Mouse (Mus musculus): ENCODE data around the gene Kctd3. TPM values are rescaled to one million over a fixed set of nuclear protein-coding genes. Genes with fewer than 3 reads are reported as not detected.

Kctd3 gene
- polyA plus RNA-seq (2016; fragmentation: Nextera tagmentation; extraction: Ambion mirVana): 27.4 and 27.9 TPM in 2 replicates

DNA sequence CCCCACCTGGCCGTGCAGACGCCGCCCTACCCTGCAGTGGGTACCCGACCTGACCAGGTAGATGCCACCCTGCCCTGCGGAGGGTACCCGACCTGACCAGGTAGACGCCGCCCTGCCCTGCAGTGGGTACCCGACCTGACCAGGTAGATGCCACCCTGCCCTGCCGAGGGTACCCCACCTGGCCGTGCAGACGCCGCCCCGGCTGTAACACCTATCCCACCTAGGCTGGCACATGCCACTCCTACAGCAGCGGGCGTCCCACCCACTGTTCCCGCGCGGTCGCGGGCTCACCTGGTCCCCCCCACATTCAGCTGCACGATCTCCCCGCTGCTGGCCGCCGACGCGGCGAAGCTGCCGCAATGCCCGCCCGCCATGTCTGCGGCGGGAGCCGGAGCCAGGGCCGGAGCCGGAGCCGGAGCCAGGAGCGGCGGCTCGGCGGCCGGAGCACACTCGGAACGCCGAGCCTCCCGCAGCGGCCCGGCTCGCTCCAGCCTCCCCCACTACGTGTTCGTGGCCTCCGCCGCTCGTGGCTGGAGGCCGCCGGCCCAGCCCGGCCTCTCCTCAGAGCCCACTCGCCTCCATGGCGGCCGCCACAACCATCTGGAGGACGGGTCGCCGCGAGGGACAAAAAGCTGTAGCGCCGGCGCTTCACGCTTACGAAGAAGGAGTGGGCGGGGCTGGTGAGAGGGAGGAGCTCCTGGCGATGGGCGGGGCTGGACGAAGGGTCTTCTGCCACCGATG, at the start of gene Kctd3:
TSS of gene Kctd3 (minus strand) at position 603 of the 741 bp plus-strand sequence.
- 1% methylated on average over 70 of the region's 74 CpGs for WGBS
- peak; percentile 97 for DNase-seq (ENCODE audit: extremely low spot score, low spot score)
- H3K36me3 ChIP-seq (replicated peaks): peaks cover 18% of the 10 kb centered on the region
- H3K27ac ChIP-seq: peak within 1 kb of the TSS; percentile 97
- H3K9me3 ChIP-seq: no peaks in the 10 kb centered on the region
- H3K4me1 ChIP-seq: peaks cover 32% of the 10 kb centered on the region
- H3K4me3 ChIP-seq: peak within 1 kb of the TSS; percentile 99
- 0 out of 2 replicates have a peak, but pooled peaks cover 2% of the 10 kb centered on the region for H3K27me3 ChIP-seq (ENCODE audit: poor library complexity, severe bottlenecking)

DNA sequence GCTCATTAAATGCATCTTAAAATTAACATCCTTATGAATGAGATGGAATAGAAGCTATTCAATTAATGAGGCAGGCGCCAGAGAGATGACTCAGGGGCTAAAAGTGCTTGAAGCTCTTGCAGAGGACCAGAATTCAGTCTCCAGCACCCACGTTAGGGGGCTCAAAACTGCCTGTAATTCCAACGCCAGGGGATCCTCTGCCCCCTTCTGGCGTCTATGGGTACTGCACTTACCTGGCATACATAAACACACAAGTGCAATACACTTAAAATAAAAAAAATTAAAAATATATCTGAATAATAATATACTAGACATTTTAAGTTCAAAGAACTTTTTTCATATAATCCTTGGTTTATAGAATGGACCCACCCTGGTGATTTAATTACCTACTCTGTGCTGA, 49.8 kb upstream of the Kctd3 start:
- H3K27me3 ChIP-seq (ENCODE audit: poor library complexity, severe bottlenecking): no peaks in the 10 kb centered on the region
- H3K4me3 ChIP-seq: no peak overlapping the region
- no peaks in the 10 kb centered on the region for H3K9me3 ChIP-seq
- DNase-seq (ENCODE audit: extremely low spot score, low spot score): no peak
- H3K36me3 ChIP-seq (replicated peaks): no peaks in the 10 kb centered on the region
- no peaks in the 10 kb centered on the region for H3K4me1 ChIP-seq
- H3K27ac ChIP-seq: no peak overlapping the region
- WGBS: 65% methylated on average over 4 of the region's 4 CpGs

GRCm38 (mm10) chr1:189055933-189056332, 48.3 kb upstream of the Kctd3 start:
- no peaks in the 10 kb centered on the region for H3K4me1 ChIP-seq
- H3K36me3 ChIP-seq (replicated peaks): no peaks in the 10 kb centered on the region
- no peak for DNase-seq (ENCODE audit: extremely low spot score, low spot score)
- WGBS: 73% methylated on average over 2 of the region's 2 CpGs
- H3K9me3 ChIP-seq: no peaks in the 10 kb centered on the region
- no peak overlapping the region for H3K4me3 ChIP-seq
- no peaks in the 10 kb centered on the region for H3K27me3 ChIP-seq (ENCODE audit: poor library complexity, severe bottlenecking)
- H3K27ac ChIP-seq: no peak overlapping the region

GRCm38 (mm10) chr1:189054941-189055551, 47.4 kb upstream of the Kctd3 start:
- Histone ChIP-seq H3K4me1 (no peaks in the 10 kb centered on the region), H3K4me3 (no peak overlapping the region), H3K9me3 (no peaks in the 10 kb centered on the region), H3K36me3 (replicated peaks) (no peaks in the 10 kb centered on the region), H3K27me3 (ENCODE audit: poor library complexity, severe bottlenecking) (no peaks in the 10 kb centered on the region), H3K27ac (no peak overlapping the region)
- WGBS: 91% methylated on average over 8 of the region's 8 CpGs
- no peak for DNase-seq (ENCODE audit: extremely low spot score, low spot score)

- H3K4me3 ChIP-seq: no peak overlapping the region
- H3K27ac ChIP-seq: no peak overlapping the region
- H3K4me1 ChIP-seq: no peaks in the 10 kb centered on the region
- no peaks in the 10 kb centered on the region for H3K27me3 ChIP-seq (ENCODE audit: poor library complexity, severe bottlenecking)
- no peak for DNase-seq (ENCODE audit: extremely low spot score, low spot score)
- 92% methylated on average over 5 of the region's 5 CpGs for WGBS
- H3K9me3 ChIP-seq: no peaks in the 10 kb centered on the region
- H3K36me3 ChIP-seq (replicated peaks): no peaks in the 10 kb centered on the region
These were observed 46.5 kb upstream of the Kctd3 start for GRCm38 (mm10) chr1:189054191-189054590.

- H3K4me3 ChIP-seq: no peak overlapping the region
- DNase-seq (ENCODE audit: extremely low spot score, low spot score): no peak
- 89% methylated on average over 4 of the region's 4 CpGs for WGBS
- H3K27me3 ChIP-seq (ENCODE audit: poor library complexity, severe bottlenecking): no peaks in the 10 kb centered on the region
- H3K27ac ChIP-seq: no peak overlapping the region
- no peaks in the 10 kb centered on the region for H3K36me3 ChIP-seq (replicated peaks)
- no peaks in the 10 kb centered on the region for H3K4me1 ChIP-seq
- H3K9me3 ChIP-seq: no peaks in the 10 kb centered on the region
These were observed 44.5 kb upstream of the Kctd3 start for GRCm38 (mm10) chr1:189052189-189052588.

- Histone ChIP-seq H3K27ac (no peak overlapping the region), H3K27me3 (ENCODE audit: poor library complexity, severe bottlenecking) (no peaks in the 10 kb centered on the region), H3K4me3 (no peak overlapping the region), H3K9me3 (no peaks in the 10 kb centered on the region), H3K4me1 (no peaks in the 10 kb centered on the region), H3K36me3 (replicated peaks) (no peaks in the 10 kb centered on the region)
- no peak for DNase-seq (ENCODE audit: extremely low spot score, low spot score)
- 95% methylated on average over 3 of the region's 3 CpGs for WGBS
These were observed 42.5 kb upstream of the Kctd3 start for GRCm38 (mm10) chr1:189050122-189050521.

DNA sequence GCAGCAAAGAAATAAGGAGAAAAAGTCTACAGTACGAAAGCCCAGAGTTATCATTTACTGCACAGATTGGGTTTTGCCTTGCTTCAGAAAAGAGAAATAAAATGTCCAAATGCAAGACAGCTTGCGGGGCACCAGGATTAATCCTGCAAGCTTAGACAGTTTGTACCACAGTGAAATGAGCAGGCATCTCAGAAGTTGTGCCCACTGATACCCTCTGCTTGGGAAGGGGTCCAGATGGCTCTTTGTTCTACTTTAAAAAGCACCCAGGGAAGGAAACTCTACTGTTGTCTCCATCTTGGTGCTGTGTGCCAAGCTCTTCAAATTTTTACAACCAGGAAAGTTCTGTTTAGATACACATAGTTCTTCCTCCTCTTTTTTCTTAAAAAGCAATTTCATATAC, 40.7 kb upstream of the Kctd3 start:
- no peak for DNase-seq (ENCODE audit: extremely low spot score, low spot score)
- H3K4me3 ChIP-seq: no peak overlapping the region
- no peak overlapping the region for H3K27ac ChIP-seq
- H3K4me1 ChIP-seq: no peaks in the 10 kb centered on the region
- 92% methylated on average over 2 of the region's 2 CpGs for WGBS
- H3K36me3 ChIP-seq (replicated peaks): no peaks in the 10 kb centered on the region
- H3K27me3 ChIP-seq (ENCODE audit: poor library complexity, severe bottlenecking): no peaks in the 10 kb centered on the region
- no peaks in the 10 kb centered on the region for H3K9me3 ChIP-seq

DNA sequence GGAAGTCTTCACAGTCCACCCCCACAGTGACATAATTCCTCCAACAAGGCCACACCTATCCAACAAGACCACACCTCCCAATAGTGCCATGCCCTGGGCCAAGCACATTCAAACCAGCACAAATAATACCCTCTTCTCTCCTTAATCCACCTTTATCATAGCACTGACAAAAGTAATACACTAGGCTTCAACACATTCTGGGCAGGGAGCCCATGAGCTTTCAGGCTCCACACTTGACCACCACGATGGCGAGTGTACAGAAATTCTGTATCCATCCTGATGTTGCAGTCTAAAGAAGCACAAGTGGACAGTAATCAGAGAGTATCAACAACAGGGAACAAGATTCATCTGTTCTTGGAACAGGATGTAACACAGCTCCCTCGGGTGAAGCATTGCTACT, 40.3 kb upstream of the Kctd3 start:
- no peak overlapping the region for H3K4me3 ChIP-seq
- 85% methylated on average over 3 of the region's 3 CpGs for WGBS

DNA sequence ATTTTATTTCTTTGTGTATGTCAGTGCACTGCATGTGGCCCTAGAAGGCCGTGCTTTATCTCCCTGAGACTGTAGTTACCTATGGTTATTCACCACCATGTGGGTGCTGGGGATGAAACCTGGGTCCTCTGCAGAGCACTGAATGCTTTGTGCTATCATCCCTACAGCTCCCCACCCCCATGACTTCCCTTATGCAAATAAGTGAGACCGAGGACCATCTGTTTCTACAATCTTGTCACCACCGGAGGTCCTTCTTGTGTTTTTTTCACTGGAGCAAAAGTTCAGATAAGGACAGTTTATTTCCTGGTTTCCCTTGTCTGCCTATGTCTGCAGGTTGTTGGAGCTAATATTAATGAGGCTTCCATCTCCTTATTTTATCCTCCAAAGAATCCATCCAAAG, 39.2 kb upstream of the Kctd3 start:
- no peak overlapping the region for H3K27ac ChIP-seq
- H3K27me3 ChIP-seq (ENCODE audit: poor library complexity, severe bottlenecking): no peaks in the 10 kb centered on the region
- H3K4me1 ChIP-seq: no peaks in the 10 kb centered on the region
- H3K36me3 ChIP-seq (replicated peaks): no peaks in the 10 kb centered on the region
- no peak for DNase-seq (ENCODE audit: extremely low spot score, low spot score)
- whole genome bisulfite sequencing: 83% methylated on average over 3 of the region's 3 CpGs
- H3K4me3 ChIP-seq: no peak overlapping the region
- no peaks in the 10 kb centered on the region for H3K9me3 ChIP-seq

More for the DNA sequence above, 40.3 kb upstream of the Kctd3 start:
- no peak overlapping the region for H3K27ac ChIP-seq
- no peak for DNase-seq (ENCODE audit: extremely low spot score, low spot score)
- no peaks in the 10 kb centered on the region for H3K4me1 ChIP-seq
- H3K36me3 ChIP-seq (replicated peaks): no peaks in the 10 kb centered on the region
- H3K27me3 ChIP-seq (ENCODE audit: poor library complexity, severe bottlenecking): no peaks in the 10 kb centered on the region
- no peaks in the 10 kb centered on the region for H3K9me3 ChIP-seq

- H3K4me1 ChIP-seq: no peaks in the 10 kb centered on the region
- WGBS: 92% methylated on average over 3 of the region's 3 CpGs
- no peak for DNase-seq (ENCODE audit: extremely low spot score, low spot score)
- no peaks in the 10 kb centered on the region for H3K36me3 ChIP-seq (replicated peaks)
- no peaks in the 10 kb centered on the region for H3K9me3 ChIP-seq
- no peak overlapping the region for H3K4me3 ChIP-seq
- H3K27me3 ChIP-seq (ENCODE audit: poor library complexity, severe bottlenecking): no peaks in the 10 kb centered on the region
- H3K27ac ChIP-seq: no peak overlapping the region
These were observed 38.7 kb upstream of the Kctd3 start for GRCm38 (mm10) chr1:189046301-189046700.

DNA sequence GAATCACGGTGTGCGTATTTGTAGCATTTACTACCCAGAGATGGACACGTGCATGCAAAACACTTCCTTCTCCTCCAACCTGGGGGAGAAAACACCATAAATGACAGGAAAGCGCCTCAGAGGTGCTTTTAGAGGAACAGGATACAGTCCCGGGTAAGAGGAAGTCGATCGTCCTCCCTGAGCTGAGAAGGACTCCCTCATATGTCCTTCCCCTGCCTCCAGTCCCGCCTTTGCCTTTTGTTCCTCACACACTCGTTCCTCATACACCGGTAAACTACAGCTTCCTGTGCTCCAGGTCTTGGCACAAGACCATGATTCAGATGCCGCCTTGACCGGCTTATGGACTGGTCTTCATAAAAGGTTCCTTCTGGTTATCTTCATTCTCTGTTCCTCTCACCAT, 33.6 kb upstream of the Kctd3 start:
- H3K9me3 ChIP-seq: no peaks in the 10 kb centered on the region; the same call in 1 of the 2 replicates
- H3K36me3 ChIP-seq (replicated peaks): no peaks in the 10 kb centered on the region
- no peak overlapping the region for H3K4me3 ChIP-seq
- DNase-seq (ENCODE audit: extremely low spot score, low spot score): no peak
- no peak overlapping the region for H3K27ac ChIP-seq
- H3K27me3 ChIP-seq (ENCODE audit: poor library complexity, severe bottlenecking): no peaks in the 10 kb centered on the region
- 93% methylated on average over 12 of the region's 12 CpGs for WGBS
- no peaks in the 10 kb centered on the region for H3K4me1 ChIP-seq

GRCm38 (mm10) chr1:189039348-189039747, 31.7 kb upstream of the Kctd3 start:
- 93% methylated on average over 5 of the region's 5 CpGs for WGBS
- no peak for DNase-seq (ENCODE audit: extremely low spot score, low spot score)
- Histone ChIP-seq H3K27ac (no peak overlapping the region), H3K36me3 (replicated peaks) (no peaks in the 10 kb centered on the region), H3K4me3 (no peak overlapping the region), H3K9me3 (no peaks in the 10 kb centered on the region; the same call in 1 of the 2 replicates), H3K27me3 (ENCODE audit: poor library complexity, severe bottlenecking) (no peaks in the 10 kb centered on the region), H3K4me1 (0 out of 2 replicates have a peak, but pooled peaks cover 3% of the 10 kb centered on the region)

Measured in forebrain, embryonic 10.5 days (tissue).